Comparison of ENCODE assay signal across 23 mouse cellular contexts in genomic region chr13:76529915-76530314, GRCm38 (mm10).
"Had no signal": no experiment of that assay in that cellular context is flagged by ENCODE, and none has a peak within 500 bp of the region (broad histone marks: within the 10 kb centered on the region; RNA-seq: fewer than 3 reads in every experiment).

No protein-coding gene starts in this region.

- H3K27me3 ChIP-seq: embryonic facial prominence, embryonic 12.5 days; embryonic facial prominence, embryonic 13.5 days; embryonic facial prominence, embryonic 15.5 days; forebrain, embryonic 12.5 days; forebrain, embryonic 13.5 days; forebrain, embryonic 15.5 days had no signal

- DNase-seq: cerebellum, adult 9-10 months; cerebellum, adult 9-11 months; cerebellum, postnatal 10 days; cerebellum, postnatal 14 days; cerebellum, postnatal 25 days; cerebellum, postnatal 36 days; embryo, embryonic 11 days; forebrain, postnatal 0 days; gastrocnemius, adult 2 months; gastrocnemius, postnatal 10 days; gastrocnemius, postnatal 25 days; gastrocnemius, postnatal 36 days; heart, adult 11 months; heart, adult 18-20 months; heart, adult 2 months had no signal

- ATAC-seq: forebrain, embryonic 13.5 days; forebrain, embryonic 14.5 days; forebrain, embryonic 15.5 days; forebrain, embryonic 16.5 days; forebrain, postnatal 0 days had no signal
